Mouse (Mus musculus): ENCODE results near the gene Uhrf2. TPM values are rescaled to one million over a fixed set of nuclear protein-coding genes. Genes with fewer than 3 reads are reported as not detected.

Uhrf2 gene
- total RNA-seq, 2 experiments from 2014 or later = 64.6 to 66.3 TPM

- peak in 1 of 2 experiments; percentile 38 for DNase-seq (ENCODE audit: low spot score in 2 of 2)
Observed at GRCm38 (mm10) chr19:30118344-30119312, 88.3 kb downstream of the Uhrf2 start.

GRCm38 (mm10) chr19:30124999-30125669 is 94.8 kb downstream of the Uhrf2 start:
- DNase-seq (ENCODE audit: low spot score in 2 of 2) = peak in 1 of 2 experiments; percentile 34

- no peak for DNase-seq (ENCODE audit: low spot score in 2 of 2)
Observed at GRCm38 (mm10) chr19:30125670-30126059, 95.4 kb downstream of the Uhrf2 start.

- DNase-seq (ENCODE audit: low spot score in 2 of 2) = peak in 1 of 2 experiments; percentile 77
Observed at GRCm38 (mm10) chr19:30128177-30128576, 97.9 kb downstream of the Uhrf2 start.

GRCm38 (mm10) chr19:30136308-30136707 is 106.0 kb downstream of the Uhrf2 start:
- no peak for DNase-seq (ENCODE audit: low spot score in 2 of 2)

Other genes starting within 250 kb of the Uhrf2 start
- gene 9930021J03Rik, start 224.5 kb upstream of the Uhrf2 start, total RNA-seq (2021) = 10 to 100 TPM; 40.6 to 40.8 TPM
- 10 to 100 TPM; 34.8 to 35.0 TPM for gene Ranbp6, start 217.5 kb upstream of the Uhrf2 start, total RNA-seq (2021)
- 10 to 100 TPM; 78.2 to 91.3 TPM for gene Il33, start 105.4 kb upstream of the Uhrf2 start, total RNA-seq (2021)
- not detected for gene Trpd52l3, start 26.7 kb upstream of the Uhrf2 start, total RNA-seq (2021)
- gene Gldc, start 144.9 kb downstream of the Uhrf2 start, total RNA-seq (2021) = 10 to 100 TPM; 36.3 to 40.0 TPM
- gene Mbl2, start 202.4 kb downstream of the Uhrf2 start, total RNA-seq (2021) = not detected